In genomic region chr2:131846811-131847210, GRCm38 (mm10) we compare ENCODE assay signal across 13 mouse cellular contexts. TPM values are rescaled to one million over a fixed set of nuclear protein-coding genes. Genes with fewer than 3 reads are reported as not detected.
DNase-seq lines count a peak whose midpoint lies in the region; ATAC-seq and TF ChIP-seq lines count a peak whose summit lies in the region.
"Had no signal": no experiment of that assay in that cellular context is flagged by ENCODE, and none has a peak within 500 bp of the region (broad histone marks: within the 10 kb centered on the region; RNA-seq: fewer than 3 reads in every experiment).

No protein-coding gene starts in this region.

- no peak overlapping the region for H3K4me2 ChIP-seq in lung, embryonic 14.5 days
- peak overlapping the region; percentile 45; the same call in 1 of the 2 replicates for H3K4me2 ChIP-seq in forebrain, embryonic 12.5 days
- H3K4me2 ChIP-seq in hindbrain, embryonic 15.5 days = peak overlapping the region; percentile 52
- peak overlapping the region; percentile 13; the same call in 1 of the 2 replicates for H3K4me2 ChIP-seq in midbrain, postnatal 0 days (ENCODE audit: low read depth, low read length, poor library complexity, severe bottlenecking)

- H3K36me3 ChIP-seq in lung, embryonic 14.5 days (ENCODE audit: insufficient read depth) = no peaks in the 10 kb centered on the region
- no peaks in the 10 kb centered on the region for H3K36me3 ChIP-seq in forebrain, embryonic 12.5 days (replicated peaks)
- H3K36me3 ChIP-seq in hindbrain, embryonic 15.5 days = no peaks in the 10 kb centered on the region
- no peaks in the 10 kb centered on the region for H3K36me3 ChIP-seq in midbrain, postnatal 0 days (ENCODE audit: insufficient read depth, low read length)

- no peaks in the 10 kb centered on the region for H3K27me3 ChIP-seq in lung, embryonic 14.5 days (ENCODE audit: insufficient read depth, low read length)
- H3K27me3 ChIP-seq in forebrain, embryonic 12.5 days = 0 out of 2 replicates have a peak, but pooled peaks cover 3% of the 10 kb centered on the region
- H3K27me3 ChIP-seq in hindbrain, embryonic 15.5 days = no peaks in the 10 kb centered on the region
- H3K27me3 ChIP-seq in midbrain, postnatal 0 days (ENCODE audit: insufficient read depth, low read length) = no peaks in the 10 kb centered on the region

- H3K9me3 ChIP-seq in lung, embryonic 14.5 days (ENCODE audit: low read depth, low read length) = no peaks in the 10 kb centered on the region
- no peaks in the 10 kb centered on the region for H3K9me3 ChIP-seq in forebrain, embryonic 12.5 days
- no peaks in the 10 kb centered on the region for H3K9me3 ChIP-seq in hindbrain, embryonic 15.5 days
- H3K9me3 ChIP-seq in midbrain, postnatal 0 days (ENCODE audit: low read length) = no peaks in the 10 kb centered on the region

- peak; percentile 24 for DNase-seq in lung, embryonic 14.5 days
- no peak for DNase-seq in lung, postnatal 10 days
- no peak for DNase-seq in midbrain, postnatal 0 days (ENCODE audit: low spot score)
- no peak for DNase-seq in thymus, postnatal 25 days
- no peak for DNase-seq in thymus, postnatal 36 days
- DNase-seq: kidney, postnatal 10 days had no signal

- TF ChIP-seq CTCF in lung, embryonic 14.5 days (IDR thresholded peaks at IDR 0.05; ENCODE audit: low read depth) = no peak
- TF ChIP-seq CTCF in midbrain, postnatal 0 days (IDR thresholded peaks at IDR 0.05) = no peak

- H3K9ac ChIP-seq in lung, embryonic 14.5 days = no peak overlapping the region
- no peak overlapping the region for H3K9ac ChIP-seq in forebrain, embryonic 12.5 days
- H3K9ac ChIP-seq in hindbrain, embryonic 15.5 days = no peak overlapping the region
- H3K9ac ChIP-seq in midbrain, postnatal 0 days (replicated peaks; ENCODE audit: low read length, poor library complexity, severe bottlenecking) = 0 out of 2 replicates have a peak overlapping the region, but pooled peaks have one; percentile 36

- WGBS in lung, embryonic 14.5 days = 37% methylated on average over 2 of the region's 2 CpGs
- 48% methylated on average over 2 of the region's 2 CpGs for WGBS in forebrain, embryonic 12.5 days
- WGBS in hindbrain, embryonic 15.5 days = 35% methylated on average over 2 of the region's 2 CpGs
- WGBS in midbrain, postnatal 0 days = 27% methylated on average over 2 of the region's 2 CpGs

- no peak overlapping the region for H3K27ac ChIP-seq in lung, embryonic 14.5 days (ENCODE audit: low read depth)
- peak overlapping the region; percentile 94 for H3K27ac ChIP-seq in forebrain, embryonic 12.5 days
- peak overlapping the region; percentile 94 for H3K27ac ChIP-seq in hindbrain, embryonic 15.5 days (replicated peaks)
- H3K27ac ChIP-seq in midbrain, postnatal 0 days (ENCODE audit: low read depth, low read length) = peak overlapping the region; percentile 77

- peaks cover 4% of the 10 kb centered on the region; the same call in 1 of the 2 replicates for H3K4me1 ChIP-seq in lung, embryonic 14.5 days (ENCODE audit: insufficient read depth)
- peaks cover 25% of the 10 kb centered on the region for H3K4me1 ChIP-seq in forebrain, embryonic 12.5 days
- H3K4me1 ChIP-seq in hindbrain, embryonic 15.5 days (replicated peaks) = peaks cover 31% of the 10 kb centered on the region
- H3K4me1 ChIP-seq in midbrain, postnatal 0 days (ENCODE audit: insufficient read depth, low read length) = peaks cover 9% of the 10 kb centered on the region; the same call in 1 of the 2 replicates

- no peak overlapping the region for H3K4me3 ChIP-seq in lung, embryonic 14.5 days (ENCODE audit: low read depth, low read length)
- H3K4me3 ChIP-seq in forebrain, embryonic 12.5 days (replicated peaks) = no peak overlapping the region
- no peak overlapping the region for H3K4me3 ChIP-seq in hindbrain, embryonic 15.5 days
- H3K4me3 ChIP-seq in midbrain, postnatal 0 days (ENCODE audit: low read depth, low read length) = no peak overlapping the region
- H3K4me3 ChIP-seq: myocyte had no signal

- ATAC-seq in lung, embryonic 14.5 days (ENCODE audit: insufficient read depth) = no peak
- no peak for ATAC-seq in forebrain, embryonic 12.5 days (ENCODE audit: low FRiP score)
- no peak for ATAC-seq in hindbrain, embryonic 15.5 days (ENCODE audit: low FRiP score, low read depth)
- no peak for ATAC-seq in midbrain, postnatal 0 days (ENCODE audit: low FRiP score)
- ATAC-seq in frontal cortex, adult (ENCODE audit: low TSS enrichment) = no peak

RNA-seq across cellular contexts. Expression of gene Erv3, which starts 12.7 kb away (rescaled TPM):
- not detected in 2 replicates for polyA plus RNA-seq in lung, embryonic 14.5 days (2014; fragmentation: Nextera tagmentation; extraction: Ambion mirVana)
- polyA plus RNA-seq in forebrain, embryonic 12.5 days (2016; fragmentation: Nextera tagmentation; extraction: Ambion mirVana) = not detected in 2 replicates
- not detected in 2 replicates for polyA plus RNA-seq in hindbrain, embryonic 15.5 days (2015; fragmentation: Nextera tagmentation; extraction: Ambion mirVana)
- total RNA-seq in midbrain, postnatal 0 days (2014; rRNA removed) = not detected in 2 replicates
- polyA plus RNA-seq in midbrain, postnatal 0 days (2015; fragmentation: Nextera tagmentation; extraction: Ambion mirVana) = not detected in 2 replicates
- polyA plus RNA-seq: embryonic facial prominence, embryonic 11.5 days; heart, embryonic 16.5 days; intestine, embryonic 16.5 days had no signal
